Mouse (Mus musculus) thymus, adult 2 months (tissue): ENCODE measurements at regions not wholly inside any gene's neighbourhood (a gene's known extent, or its start where the extent isn't known, plus 50 kb on each side); places are given as distances from the start of the nearest gene placed in this dataset.

Experiments used
- CTCF ChIP-seq: fragments of 200-500 bp; IDR thresholded peaks from 2 replicates; pipeline ENCODE4 v1.5.1; 2012; ENCODE audit warnings: mild to moderate bottlenecking, control low read depth, low read length, moderate library complexity, borderline replicate concordance; ENCODE audit not compliant: control insufficient read depth, poor library complexity, insufficient read depth; ENCODE audit errors: extremely low read depth
- POLR2A ChIP-seq: fragments of 200-500 bp; IDR thresholded peaks from 2 replicates; pipeline ENCODE4 v1.6.1; 2012; ENCODE audit warnings: mild to moderate bottlenecking, low read length, control low read depth, moderate library complexity; ENCODE audit not compliant: control insufficient read depth, poor library complexity, insufficient read depth; ENCODE audit errors: extremely low read depth

GRCm38 (mm10) chr3:15153710-15154109 lies 178.4 kb downstream of the Gm9733 start:
- TF ChIP-seq CTCF (no peak), POLR2A (no peak)
